Mouse (Mus musculus) hindbrain, embryonic 10.5 days (tissue): ENCODE measurements around the gene Sel1l. TPM values are rescaled to one million over a fixed set of nuclear protein-coding genes. Genes with fewer than 3 reads are reported as not detected.

Experiments used
- DNase-seq: peaks from one replicate; pipeline ENCODE4 v3.0.0-alpha.2; 2017; ENCODE audit warnings: low spot score
- H3K27ac ChIP-seq: fragments of 300-500 bp; sonication (generic); 2 replicates; pipeline ENCODE4 v1.5.1; 2016; ENCODE audit warnings: mild to moderate bottlenecking, moderate library complexity
- H3K27me3 ChIP-seq: fragments of 300-500 bp; sonication (generic); 2 replicates; pipeline ENCODE4 v1.6.1; 2016; ENCODE audit warnings: mild to moderate bottlenecking; ENCODE audit not compliant: poor library complexity, insufficient read depth, severe bottlenecking
- H3K36me3 ChIP-seq: fragments of 300-500 bp; sonication (generic); 2 replicates; pipeline ENCODE4 v1.6.1; 2016; ENCODE audit warnings: mild to moderate bottlenecking, moderate library complexity
- H3K4me1 ChIP-seq: fragments of 300-500 bp; sonication (generic); replicated peaks from 2 replicates; pipeline ENCODE4 v1.6.1; 2016; ENCODE audit warnings: mild to moderate bottlenecking
- H3K4me3 ChIP-seq: fragments of 300-500 bp; sonication (generic); 2 replicates; pipeline ENCODE4 v1.5.1; 2016; ENCODE audit warnings: mild to moderate bottlenecking, moderate library complexity
- H3K9me3 ChIP-seq: fragments of 300-500 bp; sonication (generic); 2 replicates; pipeline ENCODE4 v1.6.1; 2016; ENCODE audit warnings: mild to moderate bottlenecking, moderate library complexity
- WGBS: fragments of 180-500 bp; shearing (Covaris S2); methylation state at CpG from one replicate; pipeline ENCODE4 v1.1.7; 2016; 5-methylcytosine and 5-hydroxymethylcytosine counted together
- polyA plus RNA-seq: library from polyadenylated mRNA; unstranded; fragments of >200 nt; fragmentation: Nextera tagmentation; extraction: Ambion mirVana; gene quantifications from 2 replicates; pipeline ENCODE4 v1.2.1, GENCODE M21; 2016

The Sel1l gene
- polyA plus RNA-seq, 1 experiment from 2014 or later: 61.3 TPM

DNA sequence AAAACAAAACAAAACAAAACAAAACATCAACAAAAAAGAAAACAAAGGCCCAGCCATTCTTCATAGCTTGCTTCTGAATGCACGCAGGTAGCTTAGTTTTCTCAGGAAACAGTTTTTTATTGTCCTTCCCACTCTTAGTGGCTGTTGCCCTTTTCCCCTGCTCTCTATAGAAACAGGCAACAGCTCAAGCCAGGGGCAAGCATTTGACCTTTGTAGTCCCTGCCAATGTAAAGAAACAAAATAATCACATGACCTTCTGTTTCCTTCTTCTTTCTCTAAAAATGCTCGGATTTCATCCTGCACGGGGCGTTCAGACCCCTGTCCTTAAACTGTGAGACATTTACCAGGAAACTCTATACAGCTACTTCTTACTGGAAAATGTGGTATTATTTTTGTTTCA, 4.4 kb downstream of the Sel1l start:
- Histone ChIP-seq H3K4me1 (peaks cover 13% of the 10 kb centered on the region), H3K36me3 (peaks cover 40% of the 10 kb centered on the region), H3K9me3 (no peaks in the 10 kb centered on the region), H3K4me3 (no peak overlapping the region), H3K27me3 (no peaks in the 10 kb centered on the region), H3K27ac (no peak overlapping the region)
- WGBS: 50% methylated on average over 4 of the region's 4 CpGs
- no peak for DNase-seq

DNA sequence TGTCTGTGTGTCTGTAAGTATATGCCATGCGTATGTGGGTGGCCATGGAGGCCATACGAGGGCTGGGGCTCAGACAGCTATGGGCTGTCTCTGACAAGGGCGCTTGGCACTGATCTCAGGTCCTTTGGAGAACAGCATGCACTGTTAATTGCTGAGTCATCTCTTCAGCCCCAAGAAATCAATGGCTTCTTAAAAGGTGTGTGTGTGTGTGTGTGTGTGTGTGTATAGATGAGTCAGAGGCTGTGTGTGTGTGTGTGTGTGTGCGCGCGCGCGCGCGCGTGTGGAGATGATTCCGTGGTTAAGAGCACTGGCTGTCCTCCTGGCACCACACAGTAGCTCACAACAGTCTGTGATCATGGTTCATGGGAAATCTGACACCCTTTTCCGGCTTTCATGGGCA, 5.1 kb downstream of the Sel1l start:
- WGBS: 95% methylated on average over 13 of the region's 13 CpGs
- H3K9me3 ChIP-seq: no peaks in the 10 kb centered on the region
- peaks cover 46% of the 10 kb centered on the region for H3K36me3 ChIP-seq
- peaks cover 13% of the 10 kb centered on the region for H3K4me1 ChIP-seq
- DNase-seq: no peak
- H3K27me3 ChIP-seq: no peaks in the 10 kb centered on the region
- H3K27ac ChIP-seq: no peak overlapping the region
- H3K4me3 ChIP-seq: no peak overlapping the region

DNA sequence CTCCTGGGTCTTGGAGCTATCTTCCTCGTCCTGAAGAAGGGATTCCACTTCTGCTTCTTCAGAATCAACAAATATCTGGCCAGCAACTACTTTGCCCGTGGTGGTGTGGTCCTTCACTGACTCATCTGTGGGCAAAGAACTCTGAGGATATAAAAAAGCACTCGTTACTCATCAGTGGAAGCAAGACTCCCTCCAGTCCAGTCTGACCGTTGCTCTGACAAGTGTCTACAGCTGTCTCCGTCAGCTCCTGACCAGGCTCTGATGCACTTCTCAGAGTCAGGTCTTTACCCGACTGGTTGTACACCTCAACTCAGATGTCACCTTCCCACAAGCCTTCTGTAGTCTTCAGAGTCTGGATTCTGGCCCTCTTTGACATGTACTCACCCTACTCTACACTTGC, 7.2 kb downstream of the Sel1l start:
- Histone ChIP-seq H3K36me3 (peaks cover 68% of the 10 kb centered on the region), H3K9me3 (no peaks in the 10 kb centered on the region), H3K27ac (no peak overlapping the region), H3K4me1 (no peaks in the 10 kb centered on the region; the same call in 1 of the 2 replicates), H3K4me3 (no peak overlapping the region), H3K27me3 (no peaks in the 10 kb centered on the region)
- 95% methylated on average over 6 of the region's 6 CpGs for WGBS
- no peak for DNase-seq

DNA sequence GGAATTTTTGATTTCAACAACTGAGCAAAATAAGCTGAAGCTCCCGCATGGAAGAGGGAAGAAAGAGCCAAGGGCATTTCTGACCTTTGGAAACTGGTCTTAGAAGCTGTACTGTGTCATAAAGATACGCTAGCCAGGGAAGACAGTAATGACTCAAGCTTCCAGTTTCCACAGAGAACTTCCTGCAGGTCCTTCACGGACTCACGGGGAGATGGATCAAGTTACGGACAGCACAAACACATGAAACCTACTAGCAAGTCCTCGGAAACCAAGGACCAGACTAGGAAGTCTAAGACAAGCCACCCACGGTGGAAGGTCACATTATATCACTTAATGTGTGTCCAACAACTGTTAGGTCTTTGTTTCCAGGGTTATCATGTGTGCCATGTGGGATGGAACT, 10.7 kb downstream of the Sel1l start:
- 81% methylated on average over 7 of the region's 7 CpGs for WGBS
- Histone ChIP-seq H3K36me3 (peaks cover 89% of the 10 kb centered on the region), H3K4me3 (no peak overlapping the region), H3K27ac (no peak overlapping the region), H3K4me1 (no peaks in the 10 kb centered on the region), H3K27me3 (no peaks in the 10 kb centered on the region), H3K9me3 (no peaks in the 10 kb centered on the region)
- no peak for DNase-seq

DNA sequence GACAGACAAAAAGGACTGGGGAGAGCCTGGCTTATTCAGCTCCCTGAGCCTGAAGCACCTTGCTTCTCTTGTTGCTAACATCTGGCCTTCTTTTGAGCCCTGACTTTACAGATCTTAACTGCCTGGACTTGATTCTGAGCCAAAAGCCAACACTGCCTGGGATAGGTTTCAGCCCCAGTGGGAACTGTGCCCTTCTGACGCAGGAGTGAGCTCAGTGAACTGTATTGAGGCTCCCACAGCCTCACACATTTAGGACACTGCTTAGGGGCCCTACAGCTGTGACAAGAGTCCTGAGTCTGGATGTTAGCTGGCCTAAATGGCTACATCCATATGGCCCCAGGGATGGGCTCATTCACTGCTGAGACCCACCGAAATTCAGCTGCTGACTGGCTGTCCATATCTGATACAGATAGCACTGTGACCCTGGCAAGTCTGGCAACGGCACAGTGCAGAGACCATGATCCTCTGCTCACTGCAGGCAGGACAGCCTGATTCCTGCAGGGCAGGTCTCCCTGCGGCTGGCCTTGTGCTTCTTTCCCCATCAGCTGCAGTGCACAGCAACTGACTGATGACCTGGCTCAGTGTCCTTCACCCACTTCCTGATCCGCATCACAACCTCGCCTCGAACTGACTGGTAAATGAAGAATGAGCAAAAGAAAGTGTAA, 11.4 kb downstream of the Sel1l start:
- no peaks in the 10 kb centered on the region for H3K4me1 ChIP-seq
- H3K36me3 ChIP-seq: peaks cover 95% of the 10 kb centered on the region
- DNase-seq: no peak
- no peak overlapping the region for H3K27ac ChIP-seq
- no peak overlapping the region for H3K4me3 ChIP-seq
- WGBS: 93% methylated on average over 7 of the region's 7 CpGs
- H3K27me3 ChIP-seq: no peaks in the 10 kb centered on the region
- H3K9me3 ChIP-seq: no peaks in the 10 kb centered on the region

DNA sequence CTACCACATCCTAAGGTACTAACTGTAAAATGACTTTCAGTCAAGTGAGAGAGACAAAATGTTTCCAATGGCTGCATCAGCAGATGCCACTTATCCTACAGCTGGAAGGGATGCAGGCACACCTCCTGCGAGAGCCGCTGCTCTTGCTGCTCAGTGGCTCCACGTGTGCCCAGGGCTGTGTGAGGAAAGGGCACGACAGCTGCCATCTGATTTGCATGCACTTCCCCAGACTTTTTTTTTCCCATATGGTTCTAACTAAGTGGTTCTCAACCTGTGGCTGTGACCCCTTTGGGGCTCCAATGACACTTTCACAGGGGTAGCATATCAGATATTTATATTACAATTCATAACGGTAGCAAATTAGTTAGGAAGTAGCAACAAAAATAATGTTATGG, 15.0 kb downstream of the Sel1l start:
- Histone ChIP-seq H3K9me3 (no peaks in the 10 kb centered on the region), H3K4me1 (no peaks in the 10 kb centered on the region), H3K4me3 (no peak overlapping the region), H3K27ac (no peak overlapping the region), H3K36me3 (peaks cover 90% of the 10 kb centered on the region), H3K27me3 (no peaks in the 10 kb centered on the region)
- 74% methylated on average over 5 of the region's 5 CpGs for WGBS
- no peak for DNase-seq

DNA sequence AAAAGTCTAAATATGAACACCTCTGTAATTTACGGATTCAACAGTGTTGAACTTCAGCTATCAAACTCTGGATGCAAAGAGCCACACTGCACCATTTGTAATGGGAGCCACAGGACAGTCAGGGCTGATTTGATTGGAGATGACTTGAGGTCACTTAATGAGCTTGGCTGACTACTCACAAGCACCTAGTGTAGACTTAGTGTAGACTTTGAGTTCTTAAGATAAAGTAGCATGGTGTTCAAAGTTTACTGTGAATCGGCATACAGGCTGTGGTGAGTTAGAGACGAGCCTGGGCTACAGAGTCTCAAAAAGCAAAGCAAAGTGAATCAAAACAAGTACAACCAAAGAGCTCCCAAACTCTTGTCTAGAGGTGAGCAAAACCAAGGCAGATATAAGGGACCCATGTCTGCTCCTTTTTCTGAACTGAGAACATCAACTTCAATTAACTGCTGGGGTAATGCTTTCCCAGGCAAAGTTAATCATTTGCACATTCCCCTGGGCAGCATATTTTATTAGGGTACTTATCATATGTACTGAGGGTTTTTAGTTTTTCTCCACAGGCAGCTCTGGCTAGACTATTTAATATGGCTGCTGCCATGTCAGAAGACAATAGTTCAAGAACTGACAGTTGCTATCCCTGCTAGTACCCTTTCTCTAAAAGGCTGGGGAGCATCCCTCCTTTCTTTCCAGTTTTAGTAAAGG, 15.6 kb downstream of the Sel1l start:
- H3K4me1 ChIP-seq: no peaks in the 10 kb centered on the region
- no peak overlapping the region for H3K4me3 ChIP-seq
- H3K36me3 ChIP-seq: peaks cover 88% of the 10 kb centered on the region
- H3K9me3 ChIP-seq: no peaks in the 10 kb centered on the region
- H3K27ac ChIP-seq: no peak overlapping the region
- H3K27me3 ChIP-seq: no peaks in the 10 kb centered on the region
- WGBS: 93% methylated on average over 3 of the region's 3 CpGs
- DNase-seq: no peak

DNA sequence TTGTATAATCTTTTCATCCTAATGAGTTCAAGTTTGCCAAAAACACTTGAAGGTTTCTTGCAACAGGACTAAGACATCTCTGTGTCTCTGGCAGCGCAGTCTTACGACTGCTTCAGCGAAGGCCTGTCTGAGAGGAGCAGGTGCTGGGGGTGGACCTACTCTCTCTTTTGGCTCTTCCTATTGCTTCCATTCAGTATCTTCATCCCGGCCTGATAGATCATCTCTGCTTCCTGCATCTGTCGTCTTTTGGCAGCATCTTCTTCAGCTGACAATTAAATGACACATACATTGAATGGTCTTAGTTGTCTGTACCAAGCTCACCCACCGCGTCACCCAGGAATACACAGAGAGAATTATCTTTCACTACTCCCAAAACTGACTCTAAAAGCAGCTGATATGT, 17.5 kb downstream of the Sel1l start:
- DNase-seq: no peak
- peaks cover 86% of the 10 kb centered on the region for H3K36me3 ChIP-seq
- H3K4me3 ChIP-seq: no peak overlapping the region

DNA sequence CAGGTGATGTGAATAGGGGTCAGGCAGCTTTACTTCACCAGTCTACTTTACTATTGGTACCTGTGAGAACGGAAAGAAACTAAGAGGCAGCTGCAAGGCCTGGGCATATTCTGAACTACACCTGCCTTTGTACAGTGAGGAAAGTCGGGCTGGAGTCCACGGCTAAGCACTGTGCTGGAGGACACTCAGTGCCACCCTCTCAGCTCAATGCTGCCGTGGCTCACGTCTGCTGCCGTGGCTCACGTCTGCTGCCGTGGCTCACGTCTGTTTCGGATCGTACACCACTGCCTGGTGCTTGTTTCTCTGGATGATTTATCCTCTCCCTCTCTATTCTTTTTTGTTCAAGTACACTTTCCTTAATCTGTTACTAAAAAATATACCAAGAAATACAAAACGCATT, 28.5 kb downstream of the Sel1l start:
- Histone ChIP-seq H3K36me3 (peaks cover 90% of the 10 kb centered on the region), H3K4me1 (no peaks in the 10 kb centered on the region)

More for the DNA sequence above, 17.5 kb downstream of the Sel1l start:
- no peaks in the 10 kb centered on the region for H3K27me3 ChIP-seq
- H3K4me1 ChIP-seq: no peaks in the 10 kb centered on the region
- WGBS: 97% methylated on average over 7 of the region's 7 CpGs
- no peak overlapping the region for H3K27ac ChIP-seq
- H3K9me3 ChIP-seq: no peaks in the 10 kb centered on the region

DNA sequence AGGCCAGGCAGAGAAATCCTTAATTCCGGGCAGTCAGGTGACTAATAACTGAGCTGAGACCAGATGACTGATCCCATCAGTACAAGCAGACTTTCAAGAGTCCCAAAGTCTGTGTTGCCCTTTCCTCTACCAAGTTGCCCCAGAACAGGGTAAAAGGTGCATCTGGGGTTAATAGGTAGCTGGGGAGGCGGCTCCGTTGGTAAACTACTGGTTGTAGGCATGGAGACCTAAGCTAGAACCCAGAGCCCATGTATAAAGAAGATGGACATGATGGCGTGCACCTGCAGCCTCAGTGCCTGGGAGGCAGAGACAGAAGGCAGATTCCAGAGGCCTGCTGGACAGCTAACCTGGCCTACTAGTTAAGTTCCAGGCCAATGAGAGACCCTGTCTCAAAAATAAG, 30.2 kb downstream of the Sel1l start:
- Histone ChIP-seq H3K9me3 (no peaks in the 10 kb centered on the region), H3K27me3 (no peaks in the 10 kb centered on the region), H3K27ac (no peak overlapping the region), H3K36me3 (peaks cover 90% of the 10 kb centered on the region), H3K4me3 (no peak overlapping the region), H3K4me1 (no peaks in the 10 kb centered on the region)
- WGBS: 92% methylated on average over 4 of the region's 4 CpGs
- no peak for DNase-seq

More for the DNA sequence above, 28.5 kb downstream of the Sel1l start:
- no peaks in the 10 kb centered on the region for H3K9me3 ChIP-seq
- DNase-seq: no peak
- WGBS: 92% methylated on average over 12 of the region's 12 CpGs
- no peak overlapping the region for H3K27ac ChIP-seq
- no peak overlapping the region for H3K4me3 ChIP-seq
- no peaks in the 10 kb centered on the region for H3K27me3 ChIP-seq

DNA sequence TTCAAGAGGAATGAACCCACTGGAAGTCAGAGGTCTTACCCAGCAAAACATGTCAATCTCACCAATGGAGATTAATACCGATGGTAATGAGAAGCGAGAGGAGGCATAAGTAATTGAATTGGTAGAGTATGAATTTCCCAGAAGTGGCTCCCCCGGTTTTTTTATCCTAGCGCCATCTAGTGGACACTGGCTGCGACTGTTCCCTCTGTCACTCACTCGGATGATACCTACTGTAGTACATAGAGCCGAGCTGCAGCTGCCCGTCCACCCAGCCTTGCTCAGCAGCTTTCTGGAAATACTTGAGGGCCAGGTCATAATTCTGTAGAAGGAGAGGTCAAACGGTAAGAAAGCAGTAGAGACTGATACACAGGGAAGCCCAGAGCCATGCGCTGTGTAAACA, 33.0 kb downstream of the Sel1l start:
- H3K9me3 ChIP-seq: no peaks in the 10 kb centered on the region
- no peak overlapping the region for H3K4me3 ChIP-seq
- H3K27ac ChIP-seq: no peak overlapping the region
- peaks cover 90% of the 10 kb centered on the region for H3K36me3 ChIP-seq
- WGBS: 33% methylated on average over 10 of the region's 10 CpGs
- peak; percentile 65 for DNase-seq
- no peaks in the 10 kb centered on the region for H3K4me1 ChIP-seq
- H3K27me3 ChIP-seq: no peaks in the 10 kb centered on the region

DNA sequence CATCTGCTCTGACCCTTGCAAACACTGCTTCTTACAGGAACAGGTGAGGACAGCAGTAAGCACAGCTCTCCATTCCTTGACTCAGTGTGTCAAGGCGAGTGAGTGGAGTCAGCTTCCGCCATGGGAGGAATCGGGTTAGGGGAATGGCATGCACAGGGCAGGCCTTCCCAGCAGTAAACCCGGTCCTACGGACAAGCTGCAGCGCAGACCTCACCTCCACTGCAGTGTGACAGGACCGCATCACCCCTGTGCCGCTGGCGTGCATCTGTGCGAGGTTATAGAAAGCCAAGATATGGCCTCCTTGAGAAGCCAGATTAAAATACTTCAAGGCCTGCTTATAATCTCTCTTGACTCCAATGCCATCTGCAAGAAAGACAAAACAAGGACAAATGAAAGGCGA, 33.4 kb downstream of the Sel1l start:
- WGBS: 92% methylated on average over 11 of the region's 11 CpGs
- no peak overlapping the region for H3K27ac ChIP-seq
- H3K9me3 ChIP-seq: no peaks in the 10 kb centered on the region
- no peaks in the 10 kb centered on the region for H3K27me3 ChIP-seq
- no peaks in the 10 kb centered on the region for H3K4me1 ChIP-seq
- H3K36me3 ChIP-seq: peaks cover 90% of the 10 kb centered on the region
- H3K4me3 ChIP-seq: no peak overlapping the region
- no peak for DNase-seq

DNA sequence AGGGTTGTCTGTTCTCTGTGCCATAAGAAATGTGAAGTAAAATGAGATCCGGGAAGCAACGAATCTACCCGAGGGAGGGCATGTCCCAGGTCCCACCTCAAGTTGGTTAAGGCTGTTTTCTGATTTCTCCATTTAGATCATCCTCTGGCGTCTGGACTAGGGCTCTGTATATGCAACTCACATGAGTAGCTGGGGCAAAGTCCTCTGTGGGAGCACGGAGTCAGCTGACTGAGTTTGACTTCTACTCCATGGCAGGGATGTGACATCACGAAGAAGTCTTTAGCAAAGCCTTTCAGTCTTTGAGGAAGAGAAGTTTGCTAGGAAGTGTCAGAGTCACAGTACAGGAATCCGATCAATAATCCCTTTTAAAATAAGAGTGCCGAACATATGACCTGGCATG, 40.0 kb downstream of the Sel1l start:
- peaks cover 72% of the 10 kb centered on the region for H3K36me3 ChIP-seq
- no peak overlapping the region for H3K4me3 ChIP-seq
- no peaks in the 10 kb centered on the region for H3K9me3 ChIP-seq
- H3K27me3 ChIP-seq: no peaks in the 10 kb centered on the region
- 94% methylated on average over 8 of the region's 8 CpGs for WGBS
- no peaks in the 10 kb centered on the region for H3K4me1 ChIP-seq
- DNase-seq: no peak
- H3K27ac ChIP-seq: no peak overlapping the region
